Mouse (Mus musculus) thymus, postnatal 0 days (tissue): ENCODE results near the gene 1810013L24Rik. TPM values are rescaled to one million over a fixed set of nuclear protein-coding genes. Genes with fewer than 3 reads are reported as not detected.
"Not testable (repeated sequence)": the region's sequence is repeated elsewhere in the genome, so short reads cannot be mapped to it uniquely, and the experiment has no call there.

Experiments
- DNase-seq: peaks from one replicate; pipeline ENCODE4 v3.0.0-alpha.2; 2015; ENCODE audit warnings: low spot score
- polyA plus RNA-seq: library from polyadenylated mRNA; unstranded; fragments of >200 nt; fragmentation: Nextera tagmentation; extraction: Ambion mirVana; gene quantifications from 2 replicates; pipeline ENCODE4 v1.2.1, GENCODE M21; 2015

The 1810013L24Rik gene
- polyA plus RNA-seq, 1 experiment from 2014 or later: 24.5 TPM

DNA sequence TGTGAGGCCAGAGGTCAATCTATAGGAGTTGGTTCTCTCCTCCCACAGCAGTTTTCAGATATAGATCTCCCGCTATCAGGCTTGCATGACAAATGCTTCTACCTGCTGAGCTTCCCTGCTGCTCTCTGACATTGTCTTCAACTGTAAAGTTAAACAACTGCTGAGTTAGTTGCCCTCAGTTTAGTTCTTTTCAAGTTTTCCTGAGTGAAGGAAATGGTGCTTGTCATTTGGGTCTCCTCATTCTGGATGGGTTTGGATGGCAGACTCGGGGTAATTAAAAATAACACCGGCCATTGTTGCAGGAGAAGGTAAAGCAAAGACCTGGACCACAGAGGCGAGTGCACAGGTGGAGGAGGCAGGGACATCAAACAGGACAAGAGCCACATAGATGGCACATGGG, 64.3 kb downstream of the 1810013L24Rik start:
- not testable (repeated sequence) for DNase-seq

DNA sequence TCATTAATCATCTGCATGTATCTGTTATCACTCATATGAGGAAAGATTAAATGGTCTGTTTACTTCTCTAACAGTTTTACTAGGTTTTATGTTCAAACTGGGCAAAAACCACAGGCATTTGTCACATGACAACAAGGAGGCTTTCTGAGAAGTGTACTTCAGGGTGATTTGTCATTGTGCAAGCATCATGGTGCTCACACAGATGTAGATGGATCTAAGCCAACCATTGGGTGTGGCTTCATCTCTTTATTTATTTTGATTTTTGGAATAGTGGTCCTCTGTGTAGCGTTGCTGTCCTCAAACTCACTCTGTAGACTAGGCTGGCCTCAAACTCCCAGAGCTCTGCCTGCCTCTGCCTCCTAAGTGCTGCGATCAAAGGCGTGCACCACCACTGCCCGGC, 65.4 kb downstream of the 1810013L24Rik start:
- no peak for DNase-seq

DNA sequence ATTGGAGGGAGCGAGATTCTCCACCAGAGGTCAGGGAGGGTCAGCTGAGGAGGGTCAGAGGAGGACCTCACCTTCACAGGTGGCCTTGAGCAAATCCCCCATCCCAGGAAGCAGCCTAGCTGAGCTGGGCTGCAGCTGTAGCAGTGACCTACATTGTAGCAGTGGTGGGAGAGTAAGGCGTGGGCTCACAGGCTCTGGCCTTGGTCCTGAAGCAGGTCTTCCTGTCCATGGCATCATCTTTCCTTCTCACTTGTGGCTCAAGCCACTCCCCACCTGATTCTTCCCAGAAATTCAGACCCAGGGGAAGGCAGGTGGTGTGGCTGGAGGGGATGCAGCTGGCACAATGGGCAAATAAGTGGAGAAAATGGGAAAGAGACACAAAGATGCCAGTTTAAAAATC, 76.2 kb downstream of the 1810013L24Rik start:
- DNase-seq: not testable (repeated sequence)

Other genes with a start within 250 kb of the 1810013L24Rik start
- 53.3 and 60.3 TPM in 2 replicates for gene Pmm2, start 192.4 kb upstream of the 1810013L24Rik start, polyA plus RNA-seq
- gene Tmem186, start 192.4 kb upstream of the 1810013L24Rik start, polyA plus RNA-seq: 20.1 and 22.8 TPM in 2 replicates
- 34.2 and 37.6 TPM in 2 replicates for gene Carhsp1, start 157.9 kb upstream of the 1810013L24Rik start, polyA plus RNA-seq
- gene Gm5767, start 149.3 kb upstream of the 1810013L24Rik start, polyA plus RNA-seq: not detected in 2 replicates
- 43.0 and 50.3 TPM in 2 replicates for gene Usp7, start 37.8 kb upstream of the 1810013L24Rik start, polyA plus RNA-seq